Mouse (Mus musculus): ENCODE measurements around the gene Dazap1. TPM values are rescaled to one million over a fixed set of nuclear protein-coding genes. Genes with fewer than 3 reads are reported as not detected.

Gene Dazap1
- total and polyA plus RNA-seq, 2 experiments from 2014 or later: 34.5 to 109 TPM

GRCm38 (mm10) chr10:80330084-80330483, 68.8 kb downstream of the Dazap1 start:
- no peak for TF ChIP-seq CTCF (IDR thresholded peaks at IDR 0.05)
- peak overlapping the region; percentile 79 for H3K4me2 ChIP-seq (ENCODE audit: low read depth, low read length, poor library complexity, severe bottlenecking)
- ATAC-seq (ENCODE audit: low FRiP score) (no peak; the same call in 1 of the 2 replicates), DNase-seq (ENCODE audit: low spot score) (no peak)
- no peaks in the 10 kb centered on the region for H3K27me3 ChIP-seq (ENCODE audit: insufficient read depth, low read length)
- peak overlapping the region; percentile 48 for H3K4me3 ChIP-seq (ENCODE audit: low read depth, low read length)
- H3K9me3 ChIP-seq (ENCODE audit: low read length): no peaks in the 10 kb centered on the region
- H3K4me1 ChIP-seq (ENCODE audit: insufficient read depth, low read length): peaks cover 5% of the 10 kb centered on the region; the same call in 1 of the 2 replicates
- H3K36me3 ChIP-seq (ENCODE audit: insufficient read depth, low read length): no peaks in the 10 kb centered on the region
- peak overlapping the region; percentile 51; the same call in 1 of the 2 replicates for H3K9ac ChIP-seq (replicated peaks; ENCODE audit: low read length, poor library complexity, severe bottlenecking)
- no peak overlapping the region for H3K27ac ChIP-seq (ENCODE audit: low read depth, low read length)
- 1% methylated on average over 29 of the region's 41 CpGs for WGBS

GRCm38 (mm10) chr10:80330888-80331287, 69.6 kb downstream of the Dazap1 start:
- WGBS: 66% methylated on average over 2 of the region's 2 CpGs
- H3K4me2 ChIP-seq (ENCODE audit: low read depth, low read length, poor library complexity, severe bottlenecking): no peak overlapping the region

GRCm38 (mm10) chr10:80331636-80332524, 70.6 kb downstream of the Dazap1 start:
- Histone ChIP-seq H3K27me3 (ENCODE audit: insufficient read depth, low read length) (no peaks in the 10 kb centered on the region), H3K27ac (ENCODE audit: low read depth, low read length) (no peak overlapping the region), H3K36me3 (ENCODE audit: insufficient read depth, low read length) (no peaks in the 10 kb centered on the region), H3K4me2 (ENCODE audit: low read depth, low read length, poor library complexity, severe bottlenecking) (no peak overlapping the region), H3K9me3 (ENCODE audit: low read length) (no peaks in the 10 kb centered on the region), H3K9ac (replicated peaks; ENCODE audit: low read length, poor library complexity, severe bottlenecking) (no peak overlapping the region), H3K4me3 (ENCODE audit: low read depth, low read length) (no peak overlapping the region), H3K4me1 (ENCODE audit: insufficient read depth, low read length) (peaks cover 5% of the 10 kb centered on the region; the same call in 1 of the 2 replicates)
- peak; percentile 52 for DNase-seq (ENCODE audit: low spot score)
- ATAC-seq (ENCODE audit: low FRiP score): no peak
- WGBS: 69% methylated on average over 10 of the region's 10 CpGs
- TF ChIP-seq CTCF (IDR thresholded peaks at IDR 0.05): no peak

More at GRCm38 (mm10) chr10:80330888-80331287, 69.6 kb downstream of the Dazap1 start:
- TF ChIP-seq CTCF (IDR thresholded peaks at IDR 0.05): no peak
- H3K27ac ChIP-seq (ENCODE audit: low read depth, low read length): no peak overlapping the region
- DNase-seq (ENCODE audit: low spot score) (no peak), ATAC-seq (ENCODE audit: low FRiP score) (no peak)
- no peak overlapping the region for H3K4me3 ChIP-seq (ENCODE audit: low read depth, low read length)
- no peaks in the 10 kb centered on the region for H3K9me3 ChIP-seq (ENCODE audit: low read length)
- H3K4me1 ChIP-seq (ENCODE audit: insufficient read depth, low read length): peaks cover 5% of the 10 kb centered on the region; the same call in 1 of the 2 replicates
- H3K9ac ChIP-seq (replicated peaks; ENCODE audit: low read length, poor library complexity, severe bottlenecking): no peak overlapping the region
- no peaks in the 10 kb centered on the region for H3K27me3 ChIP-seq (ENCODE audit: insufficient read depth, low read length)
- no peaks in the 10 kb centered on the region for H3K36me3 ChIP-seq (ENCODE audit: insufficient read depth, low read length)

DNA sequence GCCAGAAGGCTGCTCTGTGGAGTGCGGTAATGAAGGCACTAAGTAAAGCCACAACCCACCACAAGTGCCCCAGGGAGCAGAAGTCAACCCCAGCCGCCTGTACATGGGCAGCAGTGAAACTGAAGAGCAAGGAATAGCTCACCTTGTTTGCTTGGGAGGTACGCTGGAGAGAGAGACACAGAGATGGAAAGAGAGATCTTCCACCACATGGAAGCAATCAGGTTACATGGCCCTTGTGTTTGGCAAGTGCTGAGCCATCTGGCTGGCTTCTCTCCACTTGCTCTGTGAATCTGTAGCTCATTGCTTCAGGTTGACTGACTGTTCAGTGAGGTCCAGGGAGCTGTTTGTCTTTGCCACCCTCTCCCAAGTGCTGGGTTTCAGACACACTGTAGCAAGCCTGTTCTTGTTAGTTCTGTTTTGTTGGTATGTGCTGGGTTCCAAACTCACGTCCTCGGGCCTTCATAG, 71.3 kb downstream of the Dazap1 start:
- 80% methylated on average over 5 of the region's 5 CpGs for WGBS
- no peak overlapping the region for H3K4me2 ChIP-seq (ENCODE audit: low read depth, low read length, poor library complexity, severe bottlenecking)
- no peak for TF ChIP-seq CTCF (IDR thresholded peaks at IDR 0.05)

DNA sequence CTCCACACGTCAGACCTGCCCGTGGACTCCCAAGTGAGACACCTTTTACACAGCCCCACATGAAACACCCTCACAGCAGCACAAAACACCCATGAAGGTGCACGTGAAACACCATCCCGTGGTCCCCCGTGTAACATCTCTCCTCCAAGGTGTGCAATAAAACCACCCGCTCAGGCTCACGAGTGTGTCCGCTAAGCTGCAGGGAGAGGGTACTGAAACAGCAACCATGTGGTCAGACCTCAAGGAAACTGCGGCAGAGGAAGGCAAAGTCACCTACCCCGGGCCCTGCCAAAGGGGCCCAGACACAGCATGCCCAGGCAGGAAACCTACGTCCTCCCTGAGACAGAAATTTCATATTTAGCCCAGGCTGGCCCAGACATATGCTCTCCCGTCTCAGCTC, 75.0 kb downstream of the Dazap1 start:
- no peaks in the 10 kb centered on the region for H3K4me1 ChIP-seq (ENCODE audit: insufficient read depth, low read length)
- no peak overlapping the region for H3K27ac ChIP-seq (ENCODE audit: low read depth, low read length)
- no peaks in the 10 kb centered on the region for H3K36me3 ChIP-seq (ENCODE audit: insufficient read depth, low read length)
- H3K27me3 ChIP-seq (ENCODE audit: insufficient read depth, low read length): peaks cover 10% of the 10 kb centered on the region
- H3K4me3 ChIP-seq (ENCODE audit: low read depth, low read length): no peak overlapping the region
- H3K9ac ChIP-seq (replicated peaks; ENCODE audit: low read length, poor library complexity, severe bottlenecking): no peak overlapping the region
- no peak overlapping the region for H3K4me2 ChIP-seq (ENCODE audit: low read depth, low read length, poor library complexity, severe bottlenecking)
- ATAC-seq (ENCODE audit: low FRiP score): no peak
- no peaks in the 10 kb centered on the region for H3K9me3 ChIP-seq (ENCODE audit: low read length)
- no peak for DNase-seq (ENCODE audit: low spot score)
- no peak for TF ChIP-seq CTCF (IDR thresholded peaks at IDR 0.05)
- 89% methylated on average over 12 of the region's 12 CpGs for WGBS

More for the DNA sequence above, 71.3 kb downstream of the Dazap1 start:
- Histone ChIP-seq H3K27me3 (ENCODE audit: insufficient read depth, low read length) (no peaks in the 10 kb centered on the region), H3K27ac (ENCODE audit: low read depth, low read length) (no peak overlapping the region), H3K4me3 (ENCODE audit: low read depth, low read length) (no peak overlapping the region), H3K36me3 (ENCODE audit: insufficient read depth, low read length) (no peaks in the 10 kb centered on the region), H3K9me3 (ENCODE audit: low read length) (no peaks in the 10 kb centered on the region), H3K4me1 (ENCODE audit: insufficient read depth, low read length) (peaks cover 5% of the 10 kb centered on the region; the same call in 1 of the 2 replicates), H3K9ac (replicated peaks; ENCODE audit: low read length, poor library complexity, severe bottlenecking) (no peak overlapping the region)
- ATAC-seq (ENCODE audit: low FRiP score) (no peak), DNase-seq (ENCODE audit: low spot score) (peak; percentile 58)

Small RNA genes within 50 kb of the gene (microRNA-seq; reads per million reads assigned to microRNA genes)
- gene Mir6911 (ENCODE audit: borderline number of aligned reads): not detected

Other genes starting within 250 kb of the Dazap1 start
- gene Arhgap45, start 244.8 kb upstream of the Dazap1 start, total RNA-seq (2014; rRNA removed): 1.7 and 2.4 TPM in 2 replicates
- 1.2 and 1.6 TPM in 2 replicates for gene Arhgap45, start 244.8 kb upstream of the Dazap1 start, polyA plus RNA-seq (2015; fragmentation: Nextera tagmentation; extraction: Ambion mirVana)
- 66.4 and 76.0 TPM in 2 replicates for gene Polr2e, start 221.7 kb upstream of the Dazap1 start, total RNA-seq (2014; rRNA removed)
- 126 and 135 TPM in 2 replicates for gene Polr2e, start 221.7 kb upstream of the Dazap1 start, polyA plus RNA-seq (2015; fragmentation: Nextera tagmentation; extraction: Ambion mirVana)
- gene Gpx4, start 214.3 kb upstream of the Dazap1 start, total RNA-seq (2014; rRNA removed): 350 TPM in 2 replicates
- gene Gpx4, start 214.3 kb upstream of the Dazap1 start, polyA plus RNA-seq (2015; fragmentation: Nextera tagmentation; extraction: Ambion mirVana): 635 and 741 TPM in 2 replicates
- gene Sbno2, start 155.9 kb upstream of the Dazap1 start, total RNA-seq (2014; rRNA removed): 24.3 TPM in 2 replicates
- gene Sbno2, start 155.9 kb upstream of the Dazap1 start, polyA plus RNA-seq (2015; fragmentation: Nextera tagmentation; extraction: Ambion mirVana): 7.6 TPM in 2 replicates
- gene Stk11, start 145.7 kb upstream of the Dazap1 start, total RNA-seq (2014; rRNA removed): 84.0 and 97.3 TPM in 2 replicates
- gene Stk11, start 145.7 kb upstream of the Dazap1 start, polyA plus RNA-seq (2015; fragmentation: Nextera tagmentation; extraction: Ambion mirVana): 12.3 and 12.4 TPM in 2 replicates
- 231 and 259 TPM in 2 replicates for gene Atp5d, start 122.9 kb upstream of the Dazap1 start, total RNA-seq (2014; rRNA removed)
- gene Atp5d, start 122.9 kb upstream of the Dazap1 start, polyA plus RNA-seq (2015; fragmentation: Nextera tagmentation; extraction: Ambion mirVana): 607 and 661 TPM in 2 replicates
- 273 and 276 TPM in 2 replicates for gene Cbarp, start 120.7 kb upstream of the Dazap1 start, total RNA-seq (2014; rRNA removed)
- gene Cbarp, start 120.7 kb upstream of the Dazap1 start, polyA plus RNA-seq (2015; fragmentation: Nextera tagmentation; extraction: Ambion mirVana): 120 and 121 TPM in 2 replicates
- gene Midn, start 113.2 kb upstream of the Dazap1 start, total RNA-seq (2014; rRNA removed): 114 and 143 TPM in 2 replicates
- gene Midn, start 113.2 kb upstream of the Dazap1 start, polyA plus RNA-seq (2015; fragmentation: Nextera tagmentation; extraction: Ambion mirVana): 16.3 and 17.2 TPM in 2 replicates
- 315 and 337 TPM in 2 replicates for gene Cirbp, start 95.5 kb upstream of the Dazap1 start, total RNA-seq (2014; rRNA removed)
- gene Cirbp, start 95.5 kb upstream of the Dazap1 start, polyA plus RNA-seq (2015; fragmentation: Nextera tagmentation; extraction: Ambion mirVana): 760 and 829 TPM in 2 replicates
- gene 1600002K03Rik, start 88.5 kb upstream of the Dazap1 start, total RNA-seq (2014; rRNA removed): 2.3 and 2.8 TPM in 2 replicates
- 4.1 and 5.3 TPM in 2 replicates for gene 1600002K03Rik, start 88.5 kb upstream of the Dazap1 start, polyA plus RNA-seq (2015; fragmentation: Nextera tagmentation; extraction: Ambion mirVana)
- gene Efna2, start 82.0 kb upstream of the Dazap1 start, total RNA-seq (2014; rRNA removed): 45.1 and 51.1 TPM in 2 replicates
- gene Efna2, start 82.0 kb upstream of the Dazap1 start, polyA plus RNA-seq (2015; fragmentation: Nextera tagmentation; extraction: Ambion mirVana): 52.1 and 58.4 TPM in 2 replicates
- gene Mum1, start 35.1 kb upstream of the Dazap1 start, total RNA-seq (2014; rRNA removed): 45.1 and 60.9 TPM in 2 replicates
- gene Mum1, start 35.1 kb upstream of the Dazap1 start, polyA plus RNA-seq (2015; fragmentation: Nextera tagmentation; extraction: Ambion mirVana): 42.4 and 49.6 TPM in 2 replicates
- gene Ndufs7, start 12.4 kb upstream of the Dazap1 start, total RNA-seq (2014; rRNA removed): 193 and 201 TPM in 2 replicates
- gene Ndufs7, start 12.4 kb upstream of the Dazap1 start, polyA plus RNA-seq (2015; fragmentation: Nextera tagmentation; extraction: Ambion mirVana): 358 and 388 TPM in 2 replicates
- gene Gamt, start 474 bp upstream of the Dazap1 start, total RNA-seq (2014; rRNA removed): 12.5 and 14.3 TPM in 2 replicates
- 16.8 and 19.6 TPM in 2 replicates for gene Gamt, start 474 bp upstream of the Dazap1 start, polyA plus RNA-seq (2015; fragmentation: Nextera tagmentation; extraction: Ambion mirVana)
- gene Rps15, start 31.0 kb downstream of the Dazap1 start, total RNA-seq (2014; rRNA removed): 971 and 1,162 TPM in 2 replicates
- 633 and 645 TPM in 2 replicates for gene Rps15, start 31.0 kb downstream of the Dazap1 start, polyA plus RNA-seq (2015; fragmentation: Nextera tagmentation; extraction: Ambion mirVana)
- gene Apc2, start 34.5 kb downstream of the Dazap1 start, total RNA-seq (2014; rRNA removed): 370 and 395 TPM in 2 replicates
- 95.3 and 110 TPM in 2 replicates for gene Apc2, start 34.5 kb downstream of the Dazap1 start, polyA plus RNA-seq (2015; fragmentation: Nextera tagmentation; extraction: Ambion mirVana)
- gene 2310011J03Rik, start 59.1 kb downstream of the Dazap1 start, total RNA-seq (2014; rRNA removed): 15.6 and 23.1 TPM in 2 replicates
- gene 2310011J03Rik, start 59.1 kb downstream of the Dazap1 start, polyA plus RNA-seq (2015; fragmentation: Nextera tagmentation; extraction: Ambion mirVana): 26.5 and 29.6 TPM in 2 replicates
- 5.2 and 7.5 TPM in 2 replicates for gene Pcsk4, start 68.0 kb downstream of the Dazap1 start, total RNA-seq (2014; rRNA removed)
- 12.6 and 14.6 TPM in 2 replicates for gene Pcsk4, start 68.0 kb downstream of the Dazap1 start, polyA plus RNA-seq (2015; fragmentation: Nextera tagmentation; extraction: Ambion mirVana)
- 3.8 and 5.3 TPM in 2 replicates for gene Reep6, start 68.5 kb downstream of the Dazap1 start, total RNA-seq (2014; rRNA removed)
- gene Reep6, start 68.5 kb downstream of the Dazap1 start, polyA plus RNA-seq (2015; fragmentation: Nextera tagmentation; extraction: Ambion mirVana): 7.0 and 7.8 TPM in 2 replicates
- 0.71 and 0.77 TPM in 2 replicates for gene Adamtsl5, start 86.9 kb downstream of the Dazap1 start, total RNA-seq (2014; rRNA removed)
- 0.62 and 0.71 TPM in 2 replicates for gene Adamtsl5, start 86.9 kb downstream of the Dazap1 start, polyA plus RNA-seq (2015; fragmentation: Nextera tagmentation; extraction: Ambion mirVana)
- gene Plk5, start 95.0 kb downstream of the Dazap1 start, total RNA-seq (2014; rRNA removed): 17.5 and 23.1 TPM in 2 replicates
- 12.5 and 12.8 TPM in 2 replicates for gene Plk5, start 95.0 kb downstream of the Dazap1 start, polyA plus RNA-seq (2015; fragmentation: Nextera tagmentation; extraction: Ambion mirVana)
- 118 and 147 TPM in 2 replicates for gene Mex3d, start 126.2 kb downstream of the Dazap1 start, total RNA-seq (2014; rRNA removed)
- gene Mex3d, start 126.2 kb downstream of the Dazap1 start, polyA plus RNA-seq (2015; fragmentation: Nextera tagmentation; extraction: Ambion mirVana): 12.5 and 13.9 TPM in 2 replicates
- 30.4 and 47.0 TPM in 2 replicates for gene Mbd3, start 138.1 kb downstream of the Dazap1 start, total RNA-seq (2014; rRNA removed)
- 154 and 157 TPM in 2 replicates for gene Mbd3, start 138.1 kb downstream of the Dazap1 start, polyA plus RNA-seq (2015; fragmentation: Nextera tagmentation; extraction: Ambion mirVana)
- 295 and 379 TPM in 2 replicates for gene Uqcr11, start 145.3 kb downstream of the Dazap1 start, total RNA-seq (2014; rRNA removed)
- gene Uqcr11, start 145.3 kb downstream of the Dazap1 start, polyA plus RNA-seq (2015; fragmentation: Nextera tagmentation; extraction: Ambion mirVana): 638 and 795 TPM in 2 replicates
- gene Tcf3, start 172.2 kb downstream of the Dazap1 start, total RNA-seq (2014; rRNA removed): 69.6 and 91.1 TPM in 2 replicates
- 24.8 and 25.1 TPM in 2 replicates for gene Tcf3, start 172.2 kb downstream of the Dazap1 start, polyA plus RNA-seq (2015; fragmentation: Nextera tagmentation; extraction: Ambion mirVana)
- gene Onecut3, start 233.3 kb downstream of the Dazap1 start, total RNA-seq (2014; rRNA removed): 2.8 and 3.1 TPM in 2 replicates
- 0.69 and 0.89 TPM in 2 replicates for gene Onecut3, start 233.3 kb downstream of the Dazap1 start, polyA plus RNA-seq (2015; fragmentation: Nextera tagmentation; extraction: Ambion mirVana)

Data from midbrain, postnatal 0 days (tissue).